Mouse (Mus musculus): ENCODE measurements around the gene Vash2.
"Not testable (repeated sequence)": the region's sequence is repeated elsewhere in the genome, so short reads cannot be mapped to it uniquely, and the experiment has no call there.

Gene Vash2

DNA sequence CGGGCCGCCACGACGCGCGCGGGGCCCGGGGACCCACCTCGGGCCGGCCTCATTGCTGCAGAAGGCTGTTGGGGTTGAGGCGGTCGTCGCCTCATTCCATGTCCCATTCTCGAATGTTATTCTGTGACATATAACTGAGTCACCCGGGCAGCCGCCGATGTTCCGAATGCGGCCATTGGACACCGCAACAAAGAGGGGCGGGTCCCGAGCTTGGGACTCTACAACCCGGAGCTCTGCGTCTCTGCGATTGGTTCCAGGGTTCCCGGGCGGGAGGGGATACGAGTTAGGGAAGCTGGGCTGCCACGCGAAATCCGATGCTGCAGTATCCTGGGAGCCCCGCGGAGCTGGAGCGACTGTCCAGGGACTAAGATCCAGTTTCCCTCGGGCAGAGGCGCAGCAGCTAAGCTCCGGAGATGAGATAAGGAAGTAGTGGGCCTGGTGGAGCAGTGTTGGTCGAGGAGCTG is at the start of gene Vash2:
TSS of gene Vash2 (minus strand) at position 197 of the 464 bp plus-strand sequence.
- DNase-seq = peak; percentile 92

DNA sequence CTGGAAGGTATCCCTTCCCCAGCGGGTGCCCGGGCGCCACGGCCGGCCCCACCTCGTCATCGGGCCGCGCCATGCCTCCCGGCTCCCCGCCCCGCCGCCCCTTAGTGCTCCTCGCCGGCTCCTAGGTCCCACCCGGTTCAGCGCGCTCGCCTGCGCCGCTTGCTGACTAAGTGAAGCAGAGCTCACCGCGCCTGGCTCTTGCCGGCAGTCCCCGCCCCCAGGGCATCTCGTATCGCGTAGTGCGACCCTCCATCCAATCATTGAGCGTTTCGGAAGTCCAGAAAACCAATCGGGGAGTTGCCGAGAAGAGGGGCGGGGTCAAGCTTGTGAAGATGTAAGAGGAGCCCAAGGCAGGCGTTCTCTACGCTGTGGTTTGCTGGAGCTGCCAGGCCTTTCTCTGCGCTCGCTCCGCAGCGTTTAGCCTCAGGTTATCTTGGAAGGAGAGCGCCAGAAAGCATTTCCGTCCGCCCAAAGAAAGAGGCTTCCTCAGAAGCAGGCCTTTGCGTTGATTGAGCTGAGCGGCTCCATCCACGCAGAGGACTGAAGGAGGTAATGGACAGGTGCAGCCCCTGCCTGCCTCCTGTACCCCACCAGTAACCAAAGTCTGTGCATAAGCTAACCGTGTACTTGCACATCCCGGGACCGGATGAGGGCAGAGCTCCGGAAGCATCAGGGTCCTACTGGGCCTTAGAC is 47.1 kb upstream of the Vash2 start, which contains the start of gene Flvcr1:
TSS of gene Flvcr1 (minus strand) at position 138 of the 693 bp plus-strand sequence.
- DNase-seq = peak; percentile 99

DNA sequence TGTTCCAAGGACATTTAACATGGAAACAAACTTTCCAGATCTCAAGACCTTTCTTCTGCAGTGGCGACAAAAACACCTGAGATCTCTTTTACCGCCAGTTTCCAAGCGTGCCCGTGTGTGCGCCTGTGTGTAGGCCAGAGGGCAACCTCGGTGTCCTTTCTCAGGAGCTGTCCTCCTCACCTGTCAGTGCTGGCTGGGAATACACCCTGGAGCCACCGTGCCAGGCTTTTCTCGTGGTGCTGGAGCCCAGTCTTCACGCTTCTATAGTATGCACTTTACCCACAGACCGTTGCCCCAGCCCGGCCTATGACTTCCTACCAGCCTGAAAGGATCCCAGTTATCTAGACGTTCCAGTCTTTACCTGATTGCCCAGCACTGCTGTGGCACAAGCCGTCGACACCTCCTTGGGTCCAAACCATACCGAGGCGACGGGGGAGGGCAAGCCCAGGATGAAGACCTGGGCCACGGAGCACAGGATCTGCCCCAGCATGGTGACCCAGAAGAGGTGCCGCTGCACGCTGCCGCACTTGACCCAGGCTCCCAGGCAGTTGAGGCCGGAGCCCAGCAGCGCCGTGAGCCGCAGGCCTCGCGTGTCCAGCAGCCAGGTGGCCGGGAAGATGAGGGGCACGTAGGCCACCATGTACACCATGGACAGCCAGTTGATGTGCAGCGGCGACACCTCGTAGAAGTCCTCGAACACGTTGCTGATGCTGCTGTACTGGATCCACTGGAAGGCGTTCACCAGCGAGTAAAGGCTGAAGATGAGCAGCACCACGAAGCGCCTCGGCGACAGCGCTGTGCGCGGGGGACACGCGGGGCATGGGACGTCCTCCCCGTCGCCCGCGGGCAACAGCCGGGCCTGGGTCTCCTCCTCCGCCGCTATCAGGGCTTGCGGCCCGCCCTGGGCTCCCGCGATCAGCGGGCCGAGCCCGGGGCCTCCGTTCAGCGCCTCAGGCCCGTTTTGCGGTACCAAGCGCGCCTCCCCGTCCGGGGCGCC is 46.2 kb upstream of the Vash2 start:
- peak; percentile 45 for DNase-seq

DNA sequence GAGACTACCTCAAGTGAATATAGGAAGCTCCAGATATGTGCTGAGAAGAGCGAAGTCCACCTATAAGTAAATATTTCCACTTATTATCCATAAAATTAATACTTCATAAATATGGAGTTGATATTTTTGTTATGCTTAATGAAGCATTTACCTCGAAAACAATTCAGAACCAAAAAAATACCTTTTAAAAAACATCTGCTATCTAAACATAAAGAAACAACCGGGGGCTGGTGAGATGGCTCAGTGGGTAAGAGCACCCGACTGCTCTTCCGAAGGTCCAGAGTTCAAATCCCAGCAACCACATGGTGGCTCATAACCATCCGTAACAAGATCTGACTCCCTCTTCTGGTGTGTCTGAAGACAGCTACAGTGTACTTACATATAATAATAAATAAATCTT is 44.7 kb upstream of the Vash2 start:
- not testable (repeated sequence) for DNase-seq

DNA sequence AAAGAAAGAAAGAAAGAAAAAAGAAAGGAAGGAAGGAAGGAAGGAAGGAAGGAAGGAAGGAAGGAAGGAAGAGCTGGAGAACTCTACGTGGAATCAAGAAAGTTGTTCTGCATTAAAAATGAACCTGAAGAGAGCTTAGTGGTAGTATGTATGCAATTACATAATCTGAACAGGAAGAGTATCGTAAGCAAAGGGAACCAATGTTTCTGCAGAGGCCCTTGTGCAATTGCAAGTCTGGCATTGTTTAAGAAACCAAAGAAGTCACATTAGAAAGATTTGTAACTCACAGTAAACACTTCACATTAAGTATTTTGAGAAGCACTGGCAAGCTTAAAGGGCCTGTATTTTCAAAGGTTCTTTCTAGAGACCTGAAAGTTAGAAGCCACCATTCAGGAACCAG is 44.0 kb upstream of the Vash2 start:
- no peak for DNase-seq

DNA sequence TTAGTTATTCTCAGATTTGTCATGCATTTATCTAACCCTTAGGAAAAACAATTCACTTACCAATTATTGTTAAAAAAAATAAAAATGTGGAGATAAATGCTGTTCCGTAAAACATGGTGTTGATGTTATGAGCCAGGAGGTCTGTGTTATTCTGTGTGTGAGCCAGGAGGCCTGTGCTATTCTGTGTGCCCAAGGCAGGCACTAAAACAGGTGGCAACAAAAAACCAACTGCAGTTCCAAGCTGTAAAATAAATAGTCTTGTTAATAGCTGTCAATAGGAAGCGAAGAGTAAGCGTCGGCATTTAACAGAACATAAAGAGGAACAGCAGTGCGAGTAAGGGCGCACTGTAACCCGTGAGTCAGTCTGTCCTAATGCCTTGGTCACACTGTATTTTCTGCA is 41.9 kb upstream of the Vash2 start:
- DNase-seq = no peak

DNA sequence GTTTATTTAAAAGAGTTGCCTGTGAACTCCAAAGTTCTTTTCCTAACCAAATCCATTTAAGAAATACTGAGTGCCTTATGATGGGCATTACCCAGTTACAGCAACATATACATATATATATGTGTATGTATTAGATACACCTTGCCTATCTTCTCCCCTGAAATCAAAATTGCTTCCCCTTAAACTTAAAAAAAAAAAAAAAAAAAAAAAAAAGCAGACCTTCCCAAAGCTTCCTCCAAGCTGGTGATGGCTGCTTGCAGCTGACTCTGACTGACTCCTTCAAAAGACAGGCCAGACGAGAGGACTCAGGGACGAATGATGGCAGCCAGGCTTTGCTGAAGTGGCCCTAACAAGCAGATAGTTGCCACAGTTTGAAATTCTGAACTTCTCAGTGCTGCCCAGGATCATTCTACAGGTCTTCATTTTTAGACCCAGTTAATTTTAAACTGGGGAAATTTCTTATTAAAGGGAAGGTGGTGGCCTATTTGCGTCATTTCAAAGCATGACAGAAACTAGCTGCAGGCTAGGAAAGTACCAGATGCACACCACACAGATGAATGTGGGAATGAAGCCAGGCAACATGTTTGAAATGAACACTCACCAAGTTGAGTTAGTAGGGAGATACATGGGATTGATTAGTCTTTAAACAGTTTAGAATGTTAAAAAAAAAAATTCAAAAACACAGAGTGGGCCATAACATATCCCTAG is 41.3 kb upstream of the Vash2 start:
- no peak for DNase-seq

DNA sequence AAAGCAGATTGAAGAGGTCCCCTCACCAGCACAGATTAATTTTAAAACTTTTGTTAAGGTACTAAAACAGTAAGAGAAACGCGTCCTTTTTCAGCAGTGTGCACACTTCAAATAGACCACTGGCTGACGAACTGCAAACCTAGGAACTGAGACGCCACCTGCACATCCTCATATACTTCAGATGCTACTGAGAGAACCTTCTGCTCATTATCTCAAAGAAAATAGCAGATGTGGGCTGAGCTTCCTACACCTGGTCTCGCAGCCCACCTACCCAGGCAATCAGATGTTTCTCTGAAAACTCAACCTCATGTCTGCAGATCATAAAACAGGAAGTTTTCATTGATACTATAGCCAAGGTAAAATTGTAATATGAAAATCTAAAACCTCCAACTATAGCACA is 40.7 kb upstream of the Vash2 start:
- no peak for DNase-seq

DNA sequence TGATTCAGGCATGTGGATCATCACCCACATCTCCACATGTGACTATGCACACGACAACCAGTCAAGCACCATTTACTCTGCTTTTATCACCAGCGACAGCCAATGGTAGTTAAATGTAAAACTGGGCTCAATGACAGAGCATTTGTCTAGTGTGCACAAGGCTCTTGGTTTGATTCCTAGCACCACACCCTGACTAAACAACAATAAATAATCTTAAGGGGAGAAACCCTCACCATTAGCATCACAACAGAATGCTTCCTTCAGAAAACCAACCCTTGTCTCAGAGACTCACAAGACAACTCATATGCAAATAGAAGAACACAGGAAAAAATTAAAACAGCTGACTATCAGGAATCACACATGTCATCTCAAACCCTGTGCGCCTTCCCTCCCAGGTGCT is 35.2 kb upstream of the Vash2 start:
- no peak for DNase-seq

DNA sequence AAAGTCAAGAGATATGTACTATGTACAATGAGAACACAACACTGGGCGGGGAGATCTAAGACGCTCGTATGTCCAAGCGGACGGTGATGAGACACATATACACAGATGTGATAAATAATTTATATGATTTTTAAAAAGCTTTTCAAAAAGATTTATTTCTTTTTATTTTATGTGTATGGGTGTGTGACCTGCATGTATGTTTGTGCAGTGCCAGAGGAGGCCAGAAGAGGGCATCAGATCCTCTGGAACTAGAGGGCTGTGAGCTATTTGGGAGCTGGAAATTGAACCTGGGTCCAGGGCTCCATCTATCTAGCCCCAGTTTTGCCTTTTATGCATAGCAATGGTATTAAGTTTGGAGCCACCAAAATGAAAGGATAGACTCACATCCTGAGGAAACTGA is 29.6 kb upstream of the Vash2 start:
- DNase-seq = no peak

DNA sequence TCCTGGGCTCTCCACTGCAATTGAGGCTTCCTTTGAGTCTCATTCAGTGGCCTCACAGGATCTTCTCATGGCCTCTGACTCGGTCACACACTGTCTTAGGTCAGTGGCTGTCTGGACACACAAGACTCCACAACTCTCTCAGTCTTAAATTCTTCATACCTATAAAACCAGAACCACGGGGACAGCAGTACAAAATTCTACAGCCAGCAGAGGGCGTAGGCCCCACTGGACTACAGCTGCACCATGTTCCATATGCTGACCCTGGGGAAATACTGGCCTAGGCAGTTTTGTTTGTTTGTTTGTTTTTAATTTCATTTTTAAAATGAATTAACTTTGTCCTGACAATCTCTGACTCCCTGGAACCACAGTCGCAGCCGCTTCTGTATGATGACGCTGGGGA is 23.1 kb upstream of the Vash2 start:
- DNase-seq = peak; percentile 63

DNA sequence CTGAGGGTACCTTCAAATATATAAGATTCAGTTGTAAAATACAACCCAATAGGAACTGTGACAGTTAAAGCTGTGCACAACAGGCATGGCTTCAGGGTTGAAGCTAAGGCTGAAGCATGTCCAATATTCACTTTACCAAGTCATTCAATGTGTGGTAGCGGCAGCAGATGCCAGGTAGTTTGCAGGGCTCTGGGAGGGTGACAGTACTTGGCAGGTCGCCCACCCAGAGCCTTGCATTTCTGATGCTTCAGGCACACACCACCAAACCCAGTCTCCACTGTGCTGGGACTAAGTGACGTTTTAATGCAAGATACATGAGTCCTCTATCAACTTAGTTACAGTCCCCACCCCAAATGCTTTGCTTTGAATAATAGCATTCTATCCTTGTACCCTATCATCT is 21.6 kb upstream of the Vash2 start:
- no peak for DNase-seq

DNA sequence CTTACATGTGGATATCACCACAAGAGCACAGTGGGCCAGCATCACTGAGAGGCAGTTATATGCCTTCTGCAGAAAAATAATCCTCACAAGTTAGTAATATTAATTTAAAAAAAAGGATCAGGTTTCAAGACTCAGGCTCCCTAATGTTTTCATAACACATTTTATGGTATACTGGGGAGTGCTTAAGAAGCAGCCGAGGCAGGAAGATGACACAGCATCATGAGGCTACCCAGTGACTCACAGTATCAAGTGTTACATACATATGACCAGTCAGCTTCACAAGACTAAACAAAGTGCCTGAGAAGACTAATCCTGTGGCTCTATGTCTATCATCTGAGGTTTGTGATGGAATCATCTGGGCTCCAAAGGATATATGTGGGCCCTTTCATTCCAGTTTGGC is 18.9 kb upstream of the Vash2 start:
- no peak for DNase-seq

DNA sequence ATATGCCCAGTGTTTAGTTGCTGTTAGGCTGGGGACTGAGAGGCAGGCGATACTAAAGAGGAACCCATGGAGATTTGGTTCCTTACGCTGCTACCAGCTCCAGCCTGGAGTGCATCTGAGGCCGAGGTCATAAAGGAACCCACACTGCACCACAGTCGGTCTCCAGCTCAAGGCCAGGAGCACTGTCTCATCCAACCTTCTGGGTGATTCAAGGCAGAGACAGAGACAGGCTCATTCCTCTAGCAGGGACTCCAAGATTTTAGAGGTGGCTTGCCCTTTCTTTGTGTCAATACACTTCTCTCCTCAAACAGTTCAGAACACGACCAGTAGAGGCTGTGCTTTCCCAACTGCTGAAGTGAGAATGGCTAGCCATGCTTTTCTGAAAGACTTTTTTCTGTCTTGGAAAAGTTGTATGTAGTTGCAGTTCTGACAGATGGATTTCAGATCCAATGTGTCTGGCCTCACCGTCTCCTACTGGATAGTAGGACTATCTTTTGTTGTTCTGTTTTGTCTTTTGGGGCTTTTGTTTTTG is 17.3 kb upstream of the Vash2 start:
- DNase-seq = no peak

DNA sequence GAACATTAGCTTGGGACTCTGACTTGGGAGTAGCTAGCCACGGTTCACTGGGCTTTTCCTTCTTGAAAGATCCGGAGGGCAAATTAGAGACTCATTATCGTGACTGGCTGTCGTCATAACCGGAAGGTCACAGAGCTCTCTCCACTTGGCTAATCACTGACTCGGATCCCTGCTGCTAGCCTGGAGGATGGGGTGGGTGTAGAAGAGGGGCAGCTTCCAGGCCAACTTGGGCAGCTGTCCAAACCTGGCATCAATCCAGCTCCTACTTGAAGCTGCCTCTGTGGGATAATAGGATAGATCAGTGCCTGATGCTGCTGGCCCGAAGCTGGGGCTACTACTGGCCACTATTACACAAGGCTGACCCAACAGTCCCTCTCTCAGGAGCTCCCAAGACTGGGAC is 16.5 kb upstream of the Vash2 start:
- DNase-seq = peak; percentile 90

DNA sequence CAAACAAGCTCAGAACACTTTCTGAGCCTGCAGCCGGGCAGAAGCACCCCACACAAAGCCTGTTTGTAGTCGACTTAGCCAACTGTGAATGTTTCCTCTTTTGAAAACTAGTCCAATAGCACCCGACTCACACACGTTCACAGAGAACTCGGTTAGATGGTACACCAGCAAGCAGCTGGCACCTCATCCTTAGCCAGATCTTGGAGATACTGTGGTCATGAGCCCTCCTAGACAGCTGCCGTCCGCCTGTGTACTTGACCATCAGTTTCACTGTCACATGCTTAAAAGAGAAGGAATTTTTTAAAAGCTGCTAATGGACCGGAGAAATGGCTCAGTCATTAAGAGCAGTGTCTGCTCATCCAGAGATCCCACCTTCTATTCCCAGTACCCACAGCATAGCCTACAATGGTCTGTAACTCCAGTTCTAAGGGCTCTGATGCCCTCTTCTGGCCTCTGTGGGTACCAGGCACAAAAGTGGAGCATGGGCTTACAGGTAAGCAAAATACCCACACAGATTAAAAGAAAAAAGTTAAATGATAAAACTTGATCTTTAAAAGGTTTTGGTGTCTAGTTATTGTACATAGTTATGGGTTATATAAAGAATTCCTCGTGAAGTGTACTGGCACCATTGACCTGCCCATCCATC is 10.5 kb upstream of the Vash2 start:
- no peak for DNase-seq

DNA sequence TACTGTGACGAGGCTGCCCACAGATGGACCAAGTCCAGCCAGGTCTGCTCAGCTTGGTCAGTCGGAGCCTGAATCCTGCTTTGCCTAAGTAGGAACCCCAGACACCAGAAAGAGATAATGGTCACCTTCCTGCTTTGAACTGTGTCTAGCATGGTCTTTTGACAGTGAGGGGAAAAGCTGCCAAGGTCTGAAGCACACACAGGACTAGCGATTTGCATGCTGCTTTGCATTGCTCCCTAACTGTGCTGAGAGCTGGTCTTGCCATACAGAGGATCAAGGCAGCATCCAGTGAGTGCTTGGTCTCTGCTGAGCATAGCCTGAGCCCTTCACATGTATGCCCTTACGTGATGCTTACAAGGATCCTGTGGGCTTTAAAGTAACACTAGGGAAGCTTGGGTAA is 2.3 kb upstream of the Vash2 start:
- no peak for DNase-seq

DNA sequence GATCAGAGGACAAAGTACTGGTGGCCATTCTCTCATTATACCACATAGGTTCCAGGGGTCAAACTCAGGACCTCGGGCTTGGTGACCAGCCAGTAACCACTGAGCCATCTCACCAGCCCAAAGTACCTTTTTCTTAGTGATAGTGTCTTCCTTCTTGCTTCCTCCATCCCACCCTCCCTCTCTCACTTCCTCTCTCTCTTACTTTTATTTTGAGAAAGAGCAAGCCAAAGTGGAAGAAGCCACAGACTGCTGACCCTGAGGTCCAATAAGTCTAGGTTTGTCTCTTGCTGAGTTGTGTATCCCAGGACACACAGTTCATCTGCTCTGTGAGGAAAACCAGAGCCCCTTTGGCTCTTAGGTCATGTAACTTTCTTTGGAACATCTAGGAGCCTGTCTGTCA is 1.4 kb upstream of the Vash2 start:
- no peak for DNase-seq

DNA sequence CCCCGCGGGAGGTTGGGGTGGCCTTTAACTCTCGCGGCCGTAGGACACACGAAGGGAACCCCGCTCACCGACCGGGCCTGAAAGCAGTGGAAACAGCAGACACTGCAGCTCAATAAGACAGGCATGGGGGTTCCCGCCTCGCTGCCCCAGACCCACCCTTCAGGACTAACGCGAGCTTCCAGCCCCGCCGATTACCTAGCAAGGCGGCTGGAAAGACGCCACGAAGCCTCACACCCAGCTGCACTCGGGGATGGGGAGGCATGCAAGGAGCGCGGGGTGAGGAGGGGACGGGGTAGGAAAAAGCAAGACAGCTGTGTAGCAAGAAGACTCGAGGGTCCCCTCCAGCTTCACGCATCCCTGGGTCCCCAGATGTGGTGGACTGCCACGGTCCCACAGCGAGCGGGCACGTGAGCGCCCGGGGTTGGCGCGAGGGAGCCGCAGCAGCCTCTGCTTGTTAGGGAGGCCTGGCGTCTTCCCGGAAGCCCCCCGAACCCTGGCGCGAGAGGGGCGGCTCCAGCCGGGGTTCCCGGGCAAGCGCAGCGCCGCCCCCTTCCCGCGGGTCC is 504 bp downstream of the Vash2 start:
- peak; percentile 61 for DNase-seq

DNA sequence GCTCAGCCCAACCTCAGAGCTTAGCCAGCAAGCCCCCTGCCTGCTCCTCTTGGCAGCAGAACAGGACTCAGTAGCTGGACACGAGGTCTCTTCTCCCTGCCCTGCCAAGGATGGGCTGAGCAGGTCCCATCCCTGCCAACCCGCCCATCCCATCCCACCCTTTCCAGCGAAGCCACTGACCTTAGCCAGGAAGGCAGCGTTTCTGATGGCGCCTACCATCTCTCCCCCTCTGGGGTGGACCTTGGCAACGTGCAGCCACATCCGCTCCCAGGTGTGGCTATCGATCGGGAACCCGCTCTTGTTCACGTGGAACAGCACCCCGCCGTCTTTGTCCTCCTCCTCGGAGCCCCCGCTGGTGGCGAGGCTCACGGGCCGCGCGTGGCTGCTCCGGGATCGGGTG is 1.1 kb downstream of the Vash2 start:
- DNase-seq = peak; percentile 27

DNA sequence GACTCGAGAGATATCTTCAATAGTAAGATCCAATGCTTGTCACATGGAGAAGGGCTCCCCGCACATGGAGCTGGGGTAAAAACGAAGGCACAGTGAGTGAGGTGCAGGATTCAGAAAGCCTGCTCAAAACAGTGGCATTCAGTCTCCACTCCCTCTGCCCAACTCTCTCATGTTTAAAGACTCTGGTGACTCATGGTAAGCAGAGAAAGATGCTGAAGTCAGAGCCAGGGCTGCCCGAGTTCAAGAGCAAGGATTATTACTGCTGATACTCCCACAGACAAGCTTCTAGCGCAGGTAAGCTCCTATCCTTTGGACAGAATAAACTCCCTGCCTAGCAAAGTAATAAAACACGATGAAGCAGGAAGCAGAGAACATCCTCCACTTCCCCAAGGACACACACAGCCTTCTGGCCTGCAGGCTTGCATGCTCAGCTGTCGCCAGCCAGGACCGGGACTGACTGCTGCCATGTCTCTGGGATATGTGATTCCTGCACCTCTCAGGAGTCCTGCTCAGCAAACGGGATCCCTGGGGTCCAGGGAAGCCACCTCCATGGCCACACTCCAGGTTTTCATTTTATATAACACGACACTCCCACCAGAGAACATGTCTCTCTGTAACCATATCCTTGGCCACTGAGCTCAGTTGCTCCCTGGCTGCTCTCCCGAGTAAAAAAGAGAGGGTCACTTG is 2.1 kb downstream of the Vash2 start:
- DNase-seq = no peak

DNA sequence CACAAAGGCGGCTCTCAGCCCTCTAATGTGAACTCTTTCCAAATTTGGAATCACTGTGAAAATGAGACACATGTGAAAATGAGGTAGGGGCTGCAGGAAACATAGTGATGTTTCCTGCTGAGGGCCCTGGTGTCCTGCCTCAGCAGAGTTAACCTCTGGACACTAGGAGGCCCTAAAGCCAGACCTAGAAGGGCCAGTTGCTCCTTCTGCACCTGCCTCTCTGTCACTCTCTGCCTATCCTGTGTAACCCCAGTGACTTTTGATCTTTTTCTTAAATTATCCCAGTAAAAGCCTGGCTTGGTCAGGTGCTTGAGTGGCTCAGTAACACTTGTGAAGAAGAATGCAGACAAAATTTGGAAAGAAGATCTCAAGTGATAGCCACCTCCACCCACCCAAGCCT is 4.3 kb downstream of the Vash2 start:
- DNase-seq = no peak
